Mouse (Mus musculus) lung, embryonic 16.5 days (tissue): ENCODE measurements around the gene Rwdd2b. TPM values are rescaled to one million over a fixed set of nuclear protein-coding genes. Genes with fewer than 3 reads are reported as not detected.

ENCODE experiments used
- polyA plus RNA-seq: library from polyadenylated mRNA; unstranded; fragments of >200 nt; fragmentation: Nextera tagmentation; extraction: Ambion mirVana; gene quantifications from 2 replicates; pipeline ENCODE4 v1.2.1, GENCODE M21; 2015

Gene Rwdd2b
- polyA plus RNA-seq, 1 experiment from 2014 or later, result 11.6 TPM

Other genes starting within 250 kb of the Rwdd2b start
- gene N6amt1, start 86.4 kb downstream of the Rwdd2b start, polyA plus RNA-seq, result 20.7 and 23.6 TPM in 2 replicates
- 28.9 and 30.0 TPM in 2 replicates for gene Ltn1, start 8.0 kb downstream of the Rwdd2b start, polyA plus RNA-seq
- 39.5 and 40.3 TPM in 2 replicates for gene Usp16, start 14.1 kb upstream of the Rwdd2b start, polyA plus RNA-seq
- gene Cct8, start 55.3 kb upstream of the Rwdd2b start, polyA plus RNA-seq, result 354 and 375 TPM in 2 replicates
- gene Map3k7cl, start 112.8 kb upstream of the Rwdd2b start, polyA plus RNA-seq, result 0.70 and 0.82 TPM in 2 replicates